Mouse (Mus musculus): ENCODE data around the gene Fthl17e. TPM values are rescaled to one million over a fixed set of nuclear protein-coding genes. Genes with fewer than 3 reads are reported as not detected.

The Fthl17e gene
- polyA plus RNA-seq (2015; fragmentation: Nextera tagmentation; extraction: Ambion mirVana): not detected in 2 replicates

DNA sequence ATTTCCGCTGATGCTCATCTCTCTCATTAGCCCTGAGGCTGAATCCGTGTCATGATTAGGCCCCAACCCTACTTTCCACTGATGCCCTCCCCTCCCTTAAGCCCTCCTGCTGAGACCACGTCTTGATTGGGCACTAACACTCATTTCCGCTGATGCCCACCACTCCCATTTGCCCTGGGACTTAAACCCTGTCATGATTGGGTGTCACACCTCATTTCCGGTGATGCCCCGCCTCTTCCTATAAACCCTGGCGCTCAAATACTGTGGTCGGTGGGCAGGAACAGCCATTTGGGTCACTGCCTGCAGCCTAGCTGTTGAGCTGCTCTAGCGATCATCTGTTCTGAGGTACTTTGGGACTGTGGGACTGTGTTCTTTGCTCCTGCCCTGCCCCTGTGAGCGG, at the start of gene Fthl17e:
TSS of gene Fthl17e (plus strand) at position 301 of the 400 bp plus-strand sequence.

DNA sequence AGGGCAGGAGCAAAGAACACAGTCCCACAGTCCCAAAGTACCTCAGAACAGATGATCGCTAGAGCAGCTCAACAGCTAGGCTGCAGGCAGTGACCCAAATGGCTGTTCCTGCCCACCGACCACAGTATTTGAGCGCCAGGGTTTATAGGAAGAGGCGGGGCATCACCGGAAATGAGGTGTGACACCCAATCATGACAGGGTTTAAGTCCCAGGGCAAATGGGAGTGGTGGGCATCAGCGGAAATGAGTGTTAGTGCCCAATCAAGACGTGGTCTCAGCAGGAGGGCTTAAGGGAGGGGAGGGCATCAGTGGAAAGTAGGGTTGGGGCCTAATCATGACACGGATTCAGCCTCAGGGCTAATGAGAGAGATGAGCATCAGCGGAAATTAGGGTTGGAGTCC, 46.6 kb upstream of the Fthl17e start, which contains the start of gene Fthl17d:
TSS of gene Fthl17d (minus strand) at position 101 of the 400 bp plus-strand sequence.

DNA sequence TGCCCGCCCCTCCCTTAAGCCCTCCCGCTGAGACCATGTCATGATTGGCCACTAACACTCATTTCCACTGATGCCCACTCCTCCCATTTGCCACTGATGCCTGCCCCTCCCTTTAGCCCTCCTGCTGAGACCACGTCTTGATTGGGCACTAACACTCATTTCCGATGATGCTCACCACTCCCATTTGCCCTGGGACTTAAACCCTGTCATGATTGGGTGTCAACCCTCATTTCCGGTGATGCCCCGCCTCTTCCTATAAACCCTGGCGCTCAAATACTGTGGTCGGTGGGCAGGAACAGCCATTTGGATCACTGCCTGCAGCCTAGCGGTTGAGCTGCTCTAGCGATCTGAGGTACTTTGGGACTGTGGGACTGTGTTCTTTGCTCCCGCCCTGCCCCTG, 29.4 kb downstream of the Fthl17e start, which contains the start of gene Fthl17f:
TSS of gene Fthl17f (plus strand) at position 301 of the 400 bp plus-strand sequence.

Other genes starting within 250 kb of the Fthl17e start
- not detected in 2 replicates for gene Ssxb5, start 229.8 kb upstream of the Fthl17e start, polyA plus RNA-seq (2015; fragmentation: Nextera tagmentation; extraction: Ambion mirVana)
- gene Gm6592, start 189.5 kb upstream of the Fthl17e start, polyA plus RNA-seq (2015; fragmentation: Nextera tagmentation; extraction: Ambion mirVana): not detected in 2 replicates
- gene Gm5751, start 159.2 kb upstream of the Fthl17e start, polyA plus RNA-seq (2015; fragmentation: Nextera tagmentation; extraction: Ambion mirVana): not detected in 2 replicates
- 0.75 and 0.82 TPM in 2 replicates for gene B630019K06Rik, start 141.1 kb upstream of the Fthl17e start, polyA plus RNA-seq (2015; fragmentation: Nextera tagmentation; extraction: Ambion mirVana)
- gene Fthl17b, start 70.5 kb upstream of the Fthl17e start, polyA plus RNA-seq (2015; fragmentation: Nextera tagmentation; extraction: Ambion mirVana): not detected in 2 replicates
- gene Fthl17c, start 56.9 kb upstream of the Fthl17e start, polyA plus RNA-seq (2015; fragmentation: Nextera tagmentation; extraction: Ambion mirVana): not detected in 2 replicates
- gene Fthl17d, start 46.7 kb upstream of the Fthl17e start, polyA plus RNA-seq (2015; fragmentation: Nextera tagmentation; extraction: Ambion mirVana): not detected in 2 replicates
- gene Fthl17f, start 29.5 kb downstream of the Fthl17e start, polyA plus RNA-seq (2015; fragmentation: Nextera tagmentation; extraction: Ambion mirVana): not detected in 2 replicates
- not detected in 2 replicates for gene 4930402K13Rik, start 71.1 kb downstream of the Fthl17e start, polyA plus RNA-seq (2015; fragmentation: Nextera tagmentation; extraction: Ambion mirVana)
- gene Lancl3, start 166.4 kb downstream of the Fthl17e start, polyA plus RNA-seq (2015; fragmentation: Nextera tagmentation; extraction: Ambion mirVana): 0.64 and 0.70 TPM in 2 replicates
- gene Gm14862, start 223.4 kb downstream of the Fthl17e start, polyA plus RNA-seq (2015; fragmentation: Nextera tagmentation; extraction: Ambion mirVana): 2.5 and 2.6 TPM in 2 replicates
- gene Xk, start 239.3 kb downstream of the Fthl17e start, polyA plus RNA-seq (2015; fragmentation: Nextera tagmentation; extraction: Ambion mirVana): 11.7 and 15.1 TPM in 2 replicates

Measured in spleen, postnatal 0 days (tissue).